Mouse (Mus musculus) thymus, postnatal 0 days (tissue): ENCODE measurements around the gene Grm8. TPM values are rescaled to one million over a fixed set of nuclear protein-coding genes. Genes with fewer than 3 reads are reported as not detected.

Experiments
- DNase-seq: peaks from one replicate; pipeline ENCODE4 v3.0.0-alpha.2; 2015; ENCODE audit warnings: low spot score
- polyA plus RNA-seq: library from polyadenylated mRNA; unstranded; fragments of >200 nt; fragmentation: Nextera tagmentation; extraction: Ambion mirVana; gene quantifications from 2 replicates; pipeline ENCODE4 v1.2.1, GENCODE M21; 2015

Grm8 gene
- polyA plus RNA-seq = 0.75 and 0.84 TPM in 2 replicates

DNA sequence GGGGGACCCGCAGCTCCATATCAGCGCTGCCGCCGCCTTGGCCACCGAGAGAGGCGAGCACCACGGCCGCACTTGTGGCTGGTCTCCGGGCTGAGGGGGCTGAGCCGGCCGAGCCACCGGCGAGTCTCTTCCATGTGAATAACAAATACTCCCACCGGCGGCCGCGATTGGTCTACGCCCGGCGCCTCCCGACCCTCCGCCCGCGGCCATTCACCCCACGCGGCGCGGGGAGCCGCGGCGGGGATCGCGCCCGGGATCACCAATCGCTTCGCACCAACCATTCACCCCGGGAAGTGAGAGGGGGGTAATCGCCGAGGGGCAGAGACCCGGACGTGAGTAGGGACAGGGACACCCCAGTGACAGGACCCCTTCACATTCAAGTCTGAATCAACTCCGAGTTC, at the start of gene Grm8:
Gene Grm8, minus strand, starts transcription at position 178 of the 401 bp plus-strand sequence.
- DNase-seq = no peak

DNA sequence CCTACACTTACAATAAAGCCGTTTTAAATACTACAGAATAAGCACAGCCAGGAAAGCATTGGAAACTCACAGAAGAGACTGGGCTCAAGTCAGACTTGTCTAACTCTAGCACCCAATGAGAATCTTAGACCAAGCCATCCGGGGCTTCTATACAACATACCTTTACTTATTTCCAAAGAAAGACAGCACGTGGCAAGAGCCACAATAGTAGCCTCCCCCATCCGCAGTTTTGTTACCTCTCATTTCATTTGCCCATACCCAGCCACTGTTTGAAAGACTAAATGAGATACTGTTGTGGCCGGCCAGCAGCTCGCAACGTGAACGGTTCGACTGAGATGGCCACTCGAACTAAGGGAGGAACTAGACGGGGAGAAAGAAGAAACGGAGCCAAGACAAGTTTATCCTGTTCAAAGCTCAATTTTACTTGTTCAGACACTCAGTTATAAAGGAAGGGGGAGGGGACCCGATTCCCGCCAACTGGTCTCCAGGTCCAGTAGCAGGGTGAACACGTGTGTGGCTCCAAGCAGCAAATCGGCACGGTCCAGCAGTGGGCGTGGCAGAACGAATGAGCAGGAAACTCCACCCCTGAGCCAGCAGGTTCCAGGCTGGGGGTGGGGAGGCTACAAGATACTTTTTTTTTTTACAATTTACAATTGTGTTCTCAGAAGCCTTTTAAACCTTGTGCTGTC, 35.0 kb upstream of the Grm8 start:
- DNase-seq = no peak

DNA sequence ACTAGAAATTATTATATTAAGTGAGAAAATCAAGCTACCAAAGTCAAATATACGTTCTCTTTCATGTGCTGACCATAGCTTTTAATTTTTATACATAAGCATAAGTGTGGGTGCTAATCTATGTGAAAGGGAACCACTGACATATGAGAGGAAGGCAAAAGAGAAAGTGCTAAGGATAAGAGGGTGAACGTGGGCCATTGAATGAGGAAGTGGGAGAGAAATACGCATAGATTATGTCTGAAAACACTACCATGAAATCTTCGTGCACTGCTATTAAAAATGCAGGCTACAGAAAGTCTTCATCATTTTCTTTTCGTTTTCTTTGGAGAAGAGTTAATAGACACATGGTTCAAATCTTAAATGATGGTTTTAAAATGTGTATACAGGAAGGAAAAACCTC, 25.4 kb upstream of the Grm8 start:
- no peak for DNase-seq

DNA sequence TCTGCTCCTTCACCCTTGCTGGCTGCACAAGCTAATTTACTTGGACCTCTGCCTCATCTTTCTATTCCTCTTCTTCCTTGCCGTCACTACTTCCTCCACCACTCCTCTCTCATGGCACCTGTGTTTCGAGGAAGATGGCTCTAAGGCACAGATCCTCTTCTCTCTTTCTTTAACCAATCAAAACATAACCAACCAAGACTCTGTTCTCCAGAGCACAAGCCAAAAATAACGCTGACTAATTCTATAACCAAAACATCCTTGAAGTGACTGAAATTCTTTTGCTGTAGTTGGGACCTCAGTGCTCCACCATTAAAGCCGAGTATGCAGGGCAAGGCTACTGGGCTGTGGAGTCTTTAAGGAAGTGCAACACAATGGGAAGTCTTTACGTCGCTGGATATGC, 11.5 kb upstream of the Grm8 start:
- DNase-seq = no peak

DNA sequence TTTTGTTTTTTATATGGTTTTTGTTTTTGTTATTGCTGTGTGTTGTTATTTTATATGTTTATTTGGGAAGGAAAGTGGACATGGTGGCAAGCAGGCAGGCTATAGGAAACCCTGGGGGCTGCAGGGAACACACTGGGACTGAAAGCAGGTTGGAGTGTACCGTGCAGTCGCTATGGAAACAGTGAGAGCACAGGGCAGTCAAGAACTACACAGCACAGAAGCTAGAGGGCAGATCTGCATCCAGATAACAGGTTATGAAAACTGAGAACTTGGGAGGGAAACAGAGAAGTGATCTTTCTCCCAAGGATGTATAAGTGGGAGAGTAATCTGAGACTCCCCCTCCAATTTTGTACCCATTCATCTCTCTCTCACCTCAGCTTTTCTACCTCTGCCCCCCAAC, 7.4 kb upstream of the Grm8 start:
- DNase-seq = no peak

DNA sequence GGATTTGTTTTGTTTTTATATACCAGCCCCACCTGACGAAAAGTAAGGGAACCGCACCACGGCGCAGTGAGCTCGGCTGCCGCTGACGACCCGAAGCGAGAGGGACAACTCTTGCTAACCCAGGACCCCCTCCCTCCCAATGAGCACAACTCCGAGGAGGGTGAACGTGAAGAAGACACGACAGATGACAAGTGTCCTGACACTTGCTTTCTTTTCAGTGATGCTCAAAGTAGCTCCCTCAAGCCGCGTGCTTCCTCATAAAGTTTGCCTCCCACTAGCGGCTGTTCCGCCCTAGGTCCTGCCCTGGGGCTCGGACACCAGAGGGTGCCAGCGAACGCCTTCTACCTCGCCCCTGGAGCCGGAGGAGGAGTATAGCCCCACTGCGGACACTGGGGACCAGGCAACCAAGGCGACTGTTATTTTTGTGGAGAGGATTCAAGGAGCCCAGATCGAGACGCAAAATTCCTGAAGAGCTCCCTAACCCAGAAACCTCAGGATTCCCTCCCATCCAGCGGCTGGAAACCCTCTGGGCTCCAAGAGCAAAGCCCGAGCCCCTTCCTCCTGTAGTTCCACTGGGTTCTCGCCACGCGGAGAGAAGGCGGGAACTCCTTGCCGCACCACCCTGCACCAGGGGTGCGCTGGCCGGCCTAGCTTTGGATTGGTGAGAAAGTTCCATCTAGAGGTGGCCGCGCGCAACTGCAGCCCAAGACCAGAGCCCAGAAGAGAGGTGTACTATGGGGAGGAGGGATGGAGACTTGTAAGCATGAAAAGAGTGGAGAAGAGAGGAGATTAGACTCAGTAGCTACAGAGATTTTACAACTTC, 644 bp upstream of the Grm8 start:
- peak; percentile 70 for DNase-seq

DNA sequence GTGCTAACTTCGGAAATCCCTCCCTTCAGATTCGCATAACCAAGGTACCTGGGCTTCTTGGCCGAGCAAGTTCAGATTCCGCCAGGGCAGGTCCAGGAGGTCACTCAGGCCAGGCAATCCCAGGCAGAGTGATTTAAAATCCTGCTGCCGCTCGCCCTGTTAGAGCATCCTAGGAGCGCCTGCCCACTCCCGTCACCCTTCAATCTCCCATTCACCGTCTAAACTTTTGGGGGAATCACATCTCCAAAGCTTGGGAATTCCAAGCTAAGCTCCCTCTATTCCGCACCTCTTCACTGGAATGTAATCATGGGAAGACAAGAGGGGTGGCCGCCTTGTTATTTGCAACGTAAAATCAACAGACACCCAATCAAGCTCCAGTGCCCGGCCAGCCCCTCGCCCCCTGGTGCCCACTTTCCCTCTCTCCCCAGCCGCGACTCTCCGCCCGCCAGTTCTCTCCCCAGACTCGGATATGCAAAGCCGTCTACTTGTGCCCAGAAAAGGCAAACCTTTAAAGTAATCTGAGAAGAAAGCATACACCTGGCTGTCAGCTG, 652 bp downstream of the Grm8 start:
- no peak for DNase-seq

DNA sequence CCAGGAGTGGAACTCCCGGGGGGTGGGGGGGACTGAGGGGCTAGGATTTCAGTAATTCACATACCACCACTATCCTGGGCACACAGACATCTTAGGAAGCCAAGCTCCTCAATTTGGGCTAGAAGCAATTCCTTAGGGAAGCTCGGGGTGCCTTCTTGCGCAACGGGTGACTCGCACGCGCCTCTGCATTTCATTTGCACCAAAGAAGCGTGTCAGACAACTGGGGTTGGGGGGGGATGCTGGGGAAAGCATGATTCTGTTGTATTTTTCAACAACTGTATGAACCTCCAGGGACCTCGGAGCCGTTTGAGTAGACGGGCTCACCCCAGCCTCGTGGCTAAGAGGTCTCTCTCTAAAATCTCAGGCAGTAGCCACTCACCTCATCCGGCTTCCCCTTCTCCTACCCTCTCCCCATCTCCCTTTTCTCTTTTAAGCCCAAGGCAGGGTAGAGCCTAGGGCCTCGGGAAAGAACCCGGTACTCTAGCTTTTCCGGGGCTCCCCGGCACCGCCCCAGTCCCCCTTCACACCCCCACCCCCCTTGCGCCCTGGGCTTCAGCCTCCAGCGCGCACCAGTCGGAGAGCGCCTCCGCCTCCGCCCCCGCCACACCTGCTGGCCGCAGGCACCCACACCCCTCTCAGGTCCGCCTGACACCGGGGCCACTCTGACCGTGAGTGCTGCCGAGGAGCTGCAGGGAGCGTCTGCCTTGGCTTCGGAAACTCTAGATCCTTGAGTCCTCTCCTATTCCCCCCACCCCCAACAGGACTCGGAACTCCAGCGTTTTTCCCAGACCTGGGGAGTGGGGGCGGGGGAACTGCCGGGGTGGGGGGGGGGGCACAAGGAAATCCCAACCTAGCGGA, 1.5 kb downstream of the Grm8 start:
- DNase-seq = no peak

DNA sequence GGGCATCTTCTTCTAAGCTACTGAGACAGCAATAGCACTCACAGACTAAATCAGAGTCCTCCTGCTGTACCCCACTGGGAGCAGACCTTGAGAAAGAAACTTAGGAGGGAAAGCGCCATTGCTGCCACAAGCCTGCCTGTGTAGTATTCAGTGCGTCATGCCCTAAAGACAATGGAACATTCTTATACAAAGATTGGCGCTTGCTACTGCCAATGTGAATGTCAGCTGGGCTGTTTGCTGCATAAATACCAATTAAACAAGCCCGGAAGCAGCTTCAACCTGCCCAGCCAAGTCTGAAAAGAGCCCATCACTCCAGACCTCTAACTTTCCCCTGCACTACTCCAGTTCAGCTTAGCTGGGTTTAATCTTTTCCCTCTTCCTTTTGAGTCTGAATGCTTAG, 2.9 kb downstream of the Grm8 start:
- DNase-seq = no peak

DNA sequence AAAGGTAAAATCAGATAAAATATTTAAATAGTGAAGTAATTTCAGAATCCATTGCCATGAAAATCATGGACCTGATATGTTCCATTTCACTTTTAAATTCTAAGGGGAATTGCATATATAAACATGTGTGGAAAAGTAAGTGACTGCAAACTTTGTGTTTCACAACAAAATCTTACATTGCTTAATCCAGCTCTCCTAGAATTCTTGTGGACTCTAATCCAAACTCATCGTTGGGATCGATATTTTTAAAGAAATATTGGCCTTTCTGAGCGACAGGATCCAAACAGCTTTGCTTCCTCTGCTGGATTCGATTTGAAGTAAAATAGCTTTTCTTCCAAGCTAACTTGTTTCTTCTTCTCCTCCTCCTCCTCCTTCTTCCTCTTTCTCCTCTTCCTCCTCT, 6.1 kb downstream of the Grm8 start:
- DNase-seq = no peak

DNA sequence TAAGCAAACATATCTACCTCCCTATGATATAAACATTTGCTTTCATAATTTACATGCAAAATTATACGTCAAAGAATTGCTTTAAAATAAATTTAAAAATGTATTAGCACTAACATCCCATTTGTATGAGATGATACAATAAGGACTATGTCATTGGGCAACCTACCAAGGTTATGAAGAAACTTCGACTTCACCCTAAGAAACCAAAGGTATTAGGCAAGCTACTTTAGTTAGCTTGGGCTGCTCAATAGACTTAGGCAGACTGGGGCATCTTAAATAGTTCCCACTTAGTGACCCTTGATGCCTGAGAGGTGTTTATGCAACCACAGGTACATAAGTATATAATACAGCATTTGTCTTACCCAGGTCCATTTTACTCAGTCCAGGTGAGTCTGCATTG, 19.5 kb downstream of the Grm8 start:
- no peak for DNase-seq

DNA sequence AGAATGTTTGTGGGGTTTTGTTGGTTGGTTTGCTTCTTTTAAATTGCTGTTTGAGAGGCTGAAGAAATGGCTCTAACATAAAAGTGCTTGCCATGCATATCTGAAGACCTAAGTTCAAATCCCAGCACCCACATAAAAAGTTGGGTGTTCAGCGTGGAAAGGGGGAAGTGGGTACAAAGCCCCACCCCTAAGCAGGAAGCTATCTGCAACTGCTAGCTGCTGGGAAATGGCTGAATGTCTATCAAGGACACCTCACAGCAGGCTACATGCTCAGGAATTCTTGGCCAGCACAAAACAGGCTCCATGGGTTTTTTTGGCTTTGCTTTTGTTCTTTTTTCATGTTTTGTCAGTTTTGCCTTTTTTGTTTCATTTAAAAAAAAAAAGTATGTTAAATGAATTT, 20.1 kb downstream of the Grm8 start:
- no peak for DNase-seq

DNA sequence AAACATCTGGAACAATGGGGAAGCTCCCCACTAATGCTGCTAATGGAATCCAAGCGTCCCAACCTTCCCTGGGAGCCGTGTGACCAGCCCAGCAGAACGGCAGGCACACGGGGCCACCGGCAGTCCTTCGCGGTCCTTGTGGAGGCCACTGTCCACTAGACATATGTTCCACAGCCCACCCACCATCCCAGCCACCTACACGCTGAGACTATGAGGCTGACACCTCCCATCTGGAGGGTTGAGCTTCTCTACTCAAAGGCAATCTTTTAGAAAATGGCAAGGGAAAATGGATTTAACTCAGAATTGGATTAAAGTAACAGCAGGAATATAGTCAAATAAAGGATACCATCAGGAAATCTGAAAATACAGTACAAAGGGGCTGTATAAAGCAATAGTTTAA, 23.4 kb downstream of the Grm8 start:
- DNase-seq = no peak

DNA sequence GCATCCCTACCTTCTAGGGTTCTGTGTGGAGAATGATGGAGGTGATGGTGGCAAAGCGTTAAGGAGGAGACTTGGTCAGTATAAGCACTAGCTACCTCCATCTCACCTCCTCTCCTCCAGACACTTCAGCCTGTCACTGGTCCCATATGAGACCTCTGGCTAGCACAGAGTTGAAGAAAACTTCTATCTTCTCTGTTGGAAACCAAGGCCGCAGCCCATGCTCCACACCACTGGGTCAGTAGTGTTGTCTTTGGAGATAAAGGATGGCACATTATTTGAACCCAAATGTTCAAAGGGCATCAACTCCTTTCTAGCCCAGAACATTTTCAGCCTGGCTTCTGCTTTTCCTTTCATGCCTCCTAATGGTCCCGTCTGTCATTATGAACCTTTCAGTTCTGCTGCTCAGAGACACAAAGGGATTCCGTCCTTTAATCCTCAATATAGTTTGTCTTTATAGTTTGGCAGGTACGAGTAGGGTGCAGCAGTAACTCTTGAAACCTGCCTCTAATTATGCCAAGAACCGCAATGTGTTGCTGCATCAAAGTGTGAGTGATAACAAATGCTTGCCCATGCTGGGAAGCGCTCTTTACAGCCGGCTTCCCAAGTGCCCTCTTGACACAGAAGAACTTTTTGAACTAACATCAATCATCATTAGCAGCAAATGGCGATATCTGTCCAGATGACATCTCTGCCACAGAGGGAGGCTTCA, 32.2 kb downstream of the Grm8 start:
- no peak for DNase-seq

DNA sequence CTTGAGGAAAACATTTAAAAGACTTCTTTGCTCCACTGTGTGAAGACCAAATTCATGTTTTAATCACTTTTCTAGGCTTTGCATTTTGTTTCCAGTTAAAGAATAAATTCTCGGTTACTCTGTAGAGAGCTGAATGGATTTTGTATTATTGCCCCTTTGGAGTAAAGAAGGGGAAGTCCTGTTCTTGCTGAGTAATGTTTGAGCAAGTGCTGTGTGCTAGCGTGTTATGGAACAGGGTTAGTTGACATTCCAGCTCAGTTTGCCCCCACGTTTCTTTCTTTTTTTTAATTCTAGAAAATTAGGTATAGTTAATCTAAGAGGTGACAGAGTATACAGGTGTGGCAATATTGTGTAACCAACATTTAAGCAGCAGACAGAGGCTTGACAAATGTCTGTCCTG, 35.0 kb downstream of the Grm8 start:
- no peak for DNase-seq

DNA sequence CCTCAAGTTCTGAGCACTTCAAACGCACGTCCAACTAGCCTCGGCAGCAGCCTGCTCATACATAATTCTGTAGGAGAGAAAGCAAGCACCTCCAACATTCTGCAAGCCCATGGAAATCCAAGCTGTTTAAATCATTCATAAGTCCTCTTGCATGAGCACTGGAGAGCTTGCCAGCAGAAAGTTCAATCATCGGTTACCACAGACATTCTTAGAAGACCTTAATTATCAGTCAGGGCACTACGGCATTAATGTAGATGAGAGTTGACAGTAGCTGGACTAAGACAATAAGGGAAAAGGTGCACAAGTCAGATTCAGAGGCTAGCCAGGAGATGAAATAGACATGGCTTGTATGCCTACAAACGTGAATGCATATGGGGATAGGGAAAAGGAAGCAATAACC, 42.5 kb downstream of the Grm8 start:
- DNase-seq = no peak

DNA sequence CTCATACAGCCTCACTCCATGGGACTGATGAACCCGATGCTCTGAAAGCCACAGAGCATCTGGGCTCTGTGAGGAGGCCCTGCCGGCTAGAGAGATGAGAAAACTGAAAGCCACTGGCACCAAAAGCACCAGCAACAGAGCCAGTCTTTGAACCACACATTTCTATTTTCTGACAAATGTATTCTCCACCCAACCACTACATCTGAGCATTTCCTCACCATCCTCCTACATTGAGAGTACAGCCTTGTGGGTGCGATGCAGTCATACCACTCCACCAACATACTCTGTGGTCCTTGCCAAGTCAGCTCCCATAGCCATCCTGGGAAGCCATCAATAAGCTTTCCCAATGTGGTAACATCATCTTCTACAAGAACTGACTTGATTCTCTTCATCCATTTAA, 43.1 kb downstream of the Grm8 start:
- DNase-seq = no peak

DNA sequence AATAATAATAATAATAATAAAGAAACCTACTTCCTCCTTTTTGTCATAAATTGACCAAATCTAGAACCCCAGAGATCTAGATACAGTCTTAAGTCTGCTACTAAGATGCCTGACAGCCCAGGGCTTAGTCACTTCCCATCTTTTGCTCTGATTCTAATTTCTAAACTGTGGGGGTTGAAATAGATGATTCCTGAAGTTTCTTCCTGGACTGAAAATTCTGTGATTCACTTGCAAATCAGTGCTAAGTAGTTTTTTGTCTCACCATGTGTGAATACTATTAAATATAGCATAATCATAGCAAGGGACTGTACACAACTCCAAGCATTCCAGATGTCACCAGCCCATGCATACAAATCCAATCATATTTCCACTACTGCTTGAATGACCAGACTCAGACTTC, 44.0 kb downstream of the Grm8 start:
- no peak for DNase-seq

DNA sequence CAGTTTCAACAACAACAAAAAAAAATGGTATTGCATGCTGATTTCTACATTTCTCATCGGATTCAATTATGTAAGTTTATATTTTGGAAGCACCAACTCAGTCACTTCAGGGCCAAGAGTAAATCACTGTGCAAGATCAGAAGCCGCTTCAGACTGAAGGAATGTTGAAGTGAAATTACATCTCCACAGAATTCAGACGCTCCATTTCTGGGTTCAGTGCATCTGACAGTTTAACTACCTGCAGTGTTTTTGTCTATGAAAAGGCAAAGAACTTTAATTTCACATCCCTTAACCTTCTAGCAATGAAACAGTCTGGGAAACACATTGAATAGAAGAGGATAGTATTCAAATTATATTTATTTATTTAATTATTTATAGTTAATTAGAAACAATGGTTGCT, 59.4 kb downstream of the Grm8 start:
- no peak for DNase-seq

DNA sequence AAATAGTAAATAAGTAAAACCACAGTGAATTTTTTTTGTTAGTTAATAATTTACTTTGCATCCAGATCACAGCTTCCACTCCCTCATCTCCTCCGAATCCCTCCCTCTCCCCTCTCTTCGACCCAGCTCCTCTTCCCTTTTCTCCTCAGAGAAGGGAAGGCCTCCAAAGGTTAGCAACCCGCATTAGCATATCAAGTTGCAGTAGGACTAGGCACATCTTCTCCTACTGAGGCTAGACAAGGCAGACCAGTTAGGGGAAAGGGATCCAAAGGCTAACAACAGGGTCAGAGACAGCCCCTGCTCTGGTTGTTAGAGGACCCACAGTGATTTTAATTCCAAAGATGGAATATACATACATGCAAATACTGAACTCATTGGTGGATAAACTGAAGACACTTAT, 60.5 kb downstream of the Grm8 start:
- DNase-seq = no peak

DNA sequence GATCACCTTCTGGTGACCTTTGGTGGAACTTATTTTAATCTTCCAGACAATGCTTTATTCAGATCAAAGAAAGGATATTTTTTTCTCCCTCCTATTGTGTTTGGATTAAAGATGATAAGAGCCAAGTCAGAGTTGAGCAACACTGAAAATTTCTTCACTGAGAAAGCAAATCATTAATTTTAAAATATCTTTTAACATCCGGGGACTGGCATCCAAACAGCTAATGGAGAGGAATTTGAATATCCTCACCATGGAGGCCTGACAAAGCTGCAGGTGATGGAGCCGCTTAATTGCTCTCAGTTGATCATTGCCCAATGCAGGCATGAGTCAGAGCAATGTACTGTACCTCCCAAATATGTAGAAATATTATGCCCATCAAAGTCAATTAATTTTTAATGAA, 83.0 kb downstream of the Grm8 start:
- DNase-seq = no peak
